Mouse (Mus musculus): Measurements from ENCODE around the gene Olfr1411.

- no peak for TF ChIP-seq CTCF (IDR thresholded peaks at IDR 0.05)
- no peak for TF ChIP-seq EP300 (IDR thresholded peaks at IDR 0.05; ENCODE audit: insufficient read depth, low read depth, low read length)
- TF ChIP-seq POLR2A (IDR thresholded peaks at IDR 0.05; ENCODE audit: insufficient read depth, low read depth, low read length): no peak
Observed at GRCm38 (mm10) chr1:92644916-92645315, 50.7 kb downstream of the Olfr1411 start.

All from heart, adult 2 months (tissue).